Mouse (Mus musculus) kidney, adult 9 months (tissue): ENCODE data around the gene Atp8b2.

Experiments used
- DNase-seq: peaks from one replicate; pipeline ENCODE4 v3.0.0; 2022

Gene Atp8b2

DNA sequence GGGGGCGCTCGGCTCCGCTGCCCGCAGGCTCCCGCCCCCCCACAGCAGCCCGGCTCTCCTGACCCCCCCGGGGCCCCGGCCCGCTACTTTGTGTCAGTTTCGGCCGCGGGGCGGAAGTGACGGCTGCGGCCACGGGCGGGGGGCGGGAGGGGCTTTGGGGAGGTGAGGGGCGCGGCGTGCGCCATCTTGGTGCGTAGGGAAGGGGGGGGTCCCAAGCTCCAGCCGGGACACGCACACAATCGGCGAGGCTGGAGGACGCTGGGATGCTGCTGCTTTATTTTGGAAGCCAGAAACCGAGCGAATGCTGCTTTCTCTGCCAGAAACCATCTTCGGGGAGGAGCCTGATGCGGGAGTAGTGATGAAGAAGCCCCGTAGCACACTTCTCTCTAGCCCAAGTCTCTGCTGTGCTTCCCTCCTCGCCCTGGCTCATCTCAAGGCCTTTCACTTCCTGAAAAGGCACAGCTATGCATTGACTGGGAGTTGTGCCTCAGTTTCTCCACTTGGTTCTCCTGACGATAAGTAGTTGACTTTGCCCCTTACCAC, at the start of gene Atp8b2:
Gene Atp8b2 (minus strand): TSS at position 288 of the 543 bp plus-strand sequence.
- DNase-seq, result no peak

GRCm38 (mm10) chr3:90010291-90010690, 47.0 kb upstream of the Atp8b2 start:
- DNase-seq, result no peak

GRCm38 (mm10) chr3:90004091-90004796, 40.9 kb upstream of the Atp8b2 start:
- DNase-seq, result peak; percentile 38

DNA sequence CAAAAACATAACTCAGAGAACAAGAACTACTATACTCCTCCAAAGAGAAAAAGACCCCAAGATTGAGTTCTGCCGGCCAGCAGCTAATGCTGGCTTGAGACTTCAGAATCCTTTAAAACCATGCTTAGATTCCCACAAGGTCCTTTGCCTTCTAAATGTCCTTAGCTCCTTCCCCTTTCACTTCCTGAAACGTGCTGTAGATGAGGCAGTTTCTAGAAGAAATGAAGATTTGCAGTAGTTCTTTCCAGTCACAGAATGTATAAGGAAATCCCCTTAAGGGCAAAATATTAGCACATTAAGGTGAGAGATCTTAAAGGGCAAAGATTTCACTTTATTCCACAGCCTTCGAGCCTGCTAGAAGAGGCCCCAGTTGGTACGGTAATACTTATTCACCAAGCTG, 36.5 kb upstream of the Atp8b2 start:
- DNase-seq, result no peak

GRCm38 (mm10) chr3:89999090-89999489, 35.8 kb upstream of the Atp8b2 start:
- no peak for DNase-seq

DNA sequence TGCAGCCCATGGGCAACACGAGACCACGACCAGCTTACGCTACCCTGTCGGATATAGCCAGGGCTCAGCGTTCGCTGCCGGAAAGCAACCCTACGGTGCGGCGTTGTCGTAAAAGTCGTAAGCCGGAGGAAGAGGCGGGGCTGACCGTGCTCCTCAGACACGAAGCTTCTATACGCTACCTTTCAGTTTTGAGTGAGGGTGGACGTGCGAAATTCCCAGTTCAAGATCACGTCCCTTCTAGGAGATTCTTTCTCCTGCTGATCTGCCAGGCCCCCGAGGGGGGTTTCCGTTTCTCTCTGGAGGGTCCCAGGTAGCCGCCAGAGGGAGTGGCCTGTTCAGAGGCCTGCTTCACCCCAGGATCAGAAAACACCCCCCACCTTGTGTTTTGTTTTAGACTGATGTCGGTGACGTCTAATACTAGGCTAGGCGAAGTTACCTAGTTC, 35.3 kb upstream of the Atp8b2 start, which contains the start of gene Hax1:
Gene Hax1 (minus strand): TSS at position 169 of the 443 bp plus-strand sequence.
- DNase-seq, result peak; percentile 96

DNA sequence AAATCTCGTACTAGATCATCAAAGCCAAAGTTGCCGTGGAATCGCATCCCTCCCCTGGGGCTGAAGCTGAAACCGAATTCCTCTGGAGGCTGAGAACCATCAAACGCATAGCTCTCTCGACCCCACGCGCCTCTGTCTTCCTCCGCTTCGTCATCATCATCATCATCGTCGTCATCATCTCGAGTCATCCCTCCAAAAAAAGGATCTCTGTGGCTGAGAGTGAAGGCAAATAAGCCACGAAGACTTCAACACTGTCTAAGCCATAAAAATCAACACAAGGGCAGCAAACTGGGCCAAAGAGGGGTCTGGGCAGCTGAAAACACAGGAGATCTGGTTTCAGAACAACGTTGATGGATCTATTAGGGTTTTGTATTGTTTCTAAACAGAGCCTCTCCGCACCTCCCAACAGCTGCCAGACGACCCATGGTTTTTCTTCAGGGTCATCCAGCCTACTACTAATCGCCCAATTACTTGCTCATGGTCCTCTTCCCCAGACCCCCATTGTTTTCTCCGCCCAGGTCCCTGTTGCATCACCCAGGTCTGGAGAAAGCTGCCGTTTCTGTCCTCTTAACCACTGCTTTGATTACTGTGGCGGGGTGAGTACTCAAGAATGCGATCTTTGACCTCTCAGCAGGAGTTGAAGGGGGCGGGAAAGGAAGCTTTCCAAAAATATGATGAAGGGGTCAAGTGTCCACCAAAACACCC, 34.6 kb upstream of the Atp8b2 start:
- DNase-seq, result no peak

DNA sequence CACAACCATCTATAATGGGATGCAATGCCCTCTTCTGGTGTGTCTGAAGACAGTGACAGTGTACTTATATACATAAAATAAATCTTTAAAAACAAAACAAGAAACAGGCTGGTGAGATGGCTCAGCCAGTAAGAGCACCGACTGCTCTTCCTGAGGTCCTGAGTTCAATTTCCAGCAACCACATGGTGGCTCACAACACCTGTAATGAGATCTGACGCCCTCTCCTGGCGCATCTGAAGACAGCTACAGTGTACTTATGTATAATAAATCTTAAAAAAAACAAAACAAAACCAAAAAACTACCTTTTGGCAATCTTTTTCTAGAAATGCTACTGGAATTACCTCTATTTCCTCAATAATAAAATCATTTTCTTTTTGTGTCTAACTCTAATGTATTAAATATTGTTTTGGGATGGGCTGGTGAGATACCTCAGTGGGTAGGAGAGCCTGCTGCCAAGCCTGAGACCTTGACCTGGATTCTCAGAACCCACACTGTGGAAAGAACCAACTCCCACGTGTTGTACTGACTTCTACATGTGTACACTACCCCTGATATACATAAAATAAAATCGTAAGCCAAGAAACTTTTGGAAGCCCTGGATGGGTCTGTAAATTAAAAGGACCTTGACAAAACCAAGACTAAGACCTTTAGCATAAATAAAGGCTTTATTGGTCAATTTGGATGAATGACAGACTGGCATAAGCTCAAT, 31.7 kb upstream of the Atp8b2 start:
- no peak for DNase-seq

- DNase-seq, result no peak
These were observed 24.5 kb upstream of the Atp8b2 start for GRCm38 (mm10) chr3:89987822-89988221.

DNA sequence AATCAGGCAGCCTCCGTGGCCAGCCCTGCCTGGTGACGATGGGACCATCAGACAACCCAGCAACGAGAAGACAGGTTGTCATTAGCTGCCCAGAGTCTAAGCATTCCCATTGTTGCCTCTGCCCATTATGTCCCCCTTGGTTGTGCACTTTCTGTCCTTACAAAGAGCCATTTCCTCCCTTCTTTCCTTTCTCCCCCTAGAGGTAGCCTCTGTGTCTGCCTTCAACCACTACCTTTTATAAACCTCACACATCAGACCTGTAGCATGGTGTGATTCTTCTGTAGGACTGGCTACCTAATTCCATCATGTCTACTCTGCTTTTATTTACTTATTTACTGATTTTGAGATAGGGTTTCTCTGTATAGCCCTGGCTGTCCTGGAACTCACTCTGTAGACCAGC, 23.9 kb upstream of the Atp8b2 start:
- no peak for DNase-seq

GRCm38 (mm10) chr3:89982426-89982825, 19.1 kb upstream of the Atp8b2 start:
- no peak for DNase-seq

DNA sequence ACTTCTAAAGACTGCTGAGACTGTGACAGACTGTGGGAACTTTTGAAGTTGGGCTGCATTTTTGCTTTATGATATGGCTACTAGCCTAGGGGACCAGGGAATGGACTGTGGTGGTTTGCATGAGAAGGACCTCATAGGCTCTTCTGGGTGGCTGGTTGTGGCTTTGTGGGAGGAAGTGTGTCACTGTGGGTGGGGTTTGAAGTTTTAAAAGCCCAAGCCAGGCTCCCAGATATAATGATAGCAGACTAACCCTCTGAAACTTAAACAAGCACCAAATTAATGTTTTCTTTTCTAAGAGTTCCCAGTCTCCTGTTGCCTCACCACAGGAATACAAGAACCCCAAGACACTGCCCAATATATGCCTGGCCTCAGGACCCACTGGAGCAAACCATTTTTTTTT, 13.6 kb upstream of the Atp8b2 start:
- no peak for DNase-seq

GRCm38 (mm10) chr3:89968509-89968908, 5.2 kb upstream of the Atp8b2 start:
- no peak for DNase-seq

GRCm38 (mm10) chr3:89966946-89967345, 3.6 kb upstream of the Atp8b2 start:
- no peak for DNase-seq

DNA sequence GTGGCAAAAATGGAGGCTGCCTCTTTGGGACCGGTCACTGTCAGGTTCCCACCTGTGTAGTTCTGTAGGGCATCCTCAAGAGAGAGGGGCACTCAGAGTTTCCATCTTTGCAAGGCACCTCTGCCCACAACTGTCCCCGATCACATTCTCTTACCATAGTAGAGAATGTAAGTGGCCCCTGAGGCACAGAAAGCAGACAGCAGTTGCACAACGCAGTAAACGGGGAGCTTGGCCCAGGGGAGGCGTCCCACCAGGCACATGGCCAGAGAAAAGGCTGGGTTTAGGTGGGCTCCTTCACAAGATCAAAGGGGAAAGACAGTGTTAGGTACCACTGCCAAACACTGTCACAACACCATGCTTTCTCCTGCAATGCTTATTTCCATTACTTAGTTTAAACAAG, 2.7 kb upstream of the Atp8b2 start:
- DNase-seq, result no peak

DNA sequence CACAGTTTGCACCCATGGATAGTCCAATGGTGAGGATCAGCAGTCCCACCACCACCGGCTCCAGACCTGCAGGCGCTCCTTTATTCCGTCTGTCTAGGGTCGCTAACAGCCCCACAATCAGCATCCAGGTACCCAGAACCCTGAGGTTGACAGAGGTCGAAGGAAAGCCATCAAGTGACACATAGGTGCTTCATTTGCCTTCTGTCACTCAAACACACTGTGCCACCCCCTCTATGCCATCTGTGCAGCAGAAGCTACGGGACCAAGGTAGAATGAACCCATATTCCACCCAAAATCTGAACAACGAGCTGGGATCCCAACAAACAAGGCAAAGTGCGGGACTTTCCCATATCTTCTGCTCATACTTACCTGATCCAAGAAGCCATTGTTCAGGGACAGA, 2.2 kb upstream of the Atp8b2 start:
- DNase-seq, result no peak

- peak; percentile 58 for DNase-seq
These were observed 825 bp upstream of the Atp8b2 start for GRCm38 (mm10) chr3:89963926-89964739.

- no peak for DNase-seq
These were observed 522 bp downstream of the Atp8b2 start for GRCm38 (mm10) chr3:89962751-89963220.

GRCm38 (mm10) chr3:89962059-89962750, 1.1 kb downstream of the Atp8b2 start:
- DNase-seq, result no peak

GRCm38 (mm10) chr3:89961436-89961835, 1.9 kb downstream of the Atp8b2 start:
- DNase-seq, result no peak

DNA sequence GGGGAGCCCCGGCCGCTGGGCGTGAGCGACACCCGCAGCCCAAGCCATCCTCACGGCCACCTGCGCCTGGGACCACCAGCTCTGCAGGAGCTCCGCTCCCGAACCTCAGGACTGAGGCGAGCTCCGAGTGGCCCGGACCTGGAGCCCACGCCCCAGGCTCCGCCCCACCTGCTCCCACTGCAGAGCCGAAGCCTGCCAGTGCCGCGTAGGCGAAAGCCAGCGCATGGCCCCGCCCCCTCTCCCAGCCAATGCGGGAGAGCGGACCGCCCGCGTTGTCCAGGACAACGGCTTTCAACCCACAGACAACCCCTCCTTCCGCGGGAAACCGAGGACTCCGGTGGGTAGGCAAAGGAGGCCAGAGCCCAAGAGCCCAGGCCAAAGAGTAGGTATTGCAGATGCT, 2.8 kb downstream of the Atp8b2 start:
- peak; percentile 90 for DNase-seq

GRCm38 (mm10) chr3:89959435-89959834, 3.9 kb downstream of the Atp8b2 start:
- no peak for DNase-seq
